Mouse (Mus musculus) kidney, postnatal 0 days (tissue): Measurements from ENCODE around the gene Prss29. TPM values are rescaled to one million over a fixed set of nuclear protein-coding genes. Genes with fewer than 3 reads are reported as not detected.

ENCODE experiments used
- ATAC-seq: fragments of 200-750 bp; cut with Nextera tagmentation; replicated peaks from 2 replicates; pipeline ENCODE4 v1.8.0; 2017; ENCODE audit warnings: low read depth, moderate number of reproducible peaks, moderate TSS enrichment, moderate library complexity; ENCODE audit not compliant: low FRiP score
- DNase-seq: peaks from one replicate; pipeline ENCODE4 v3.0.0-alpha.2; 2016; ENCODE audit warnings: low spot score
- H3K27ac ChIP-seq: fragments of 300-500 bp; sonication (generic); 2 replicates; pipeline ENCODE4 v1.5.1; 2014; ENCODE audit warnings: mild to moderate bottlenecking
- H3K27me3 ChIP-seq: fragments of 300-500 bp; sonication (generic); 2 replicates; pipeline ENCODE4 v1.6.1; 2014; ENCODE audit warnings: low read length, mixed read lengths; ENCODE audit not compliant: insufficient read depth
- H3K36me3 ChIP-seq: fragments of 300-500 bp; sonication (generic); 2 replicates; pipeline ENCODE4 v1.6.1; 2014; ENCODE audit warnings: low read length, mixed read lengths; ENCODE audit not compliant: insufficient read depth
- H3K4me1 ChIP-seq: fragments of 300-500 bp; sonication (generic); replicated peaks from 2 replicates; pipeline ENCODE4 v1.6.1; 2014; ENCODE audit warnings: antibody characterized with exemption, low read length, mixed read lengths; ENCODE audit not compliant: insufficient read depth
- H3K4me2 ChIP-seq: fragments of 300-500 bp; sonication (generic); 2 replicates; pipeline ENCODE4 v1.6.1; 2014; ENCODE audit warnings: mild to moderate bottlenecking, low read length, moderate library complexity, mixed read lengths
- H3K4me3 ChIP-seq: fragments of 300-500 bp; sonication (generic); replicated peaks from 2 replicates; pipeline ENCODE4 v1.5.1; 2014; ENCODE audit warnings: low read depth, low read length
- H3K9ac ChIP-seq: fragments of 300-500 bp; sonication (generic); 2 replicates; pipeline ENCODE4 v1.6.1; 2014; ENCODE audit warnings: low read depth, low read length
- H3K9me3 ChIP-seq: fragments of 300-500 bp; sonication (generic); replicated peaks from 2 replicates; pipeline ENCODE4 v1.6.1; 2016; ENCODE audit warnings: low read length, inconsistent platforms, mixed read lengths
- CTCF ChIP-seq: IDR thresholded peaks from 2 replicates; pipeline ENCODE4 v1.5.1; 2016; ENCODE audit warnings: antibody characterized with exemption, low read depth, mild to moderate bottlenecking, moderate library complexity
- WGBS: fragments of 180-500 bp; shearing (Covaris S2); extraction: QIAGEN DNeasy Blood & Tissue Kit; methylation state at CpG from one replicate; pipeline ENCODE4 v1.1.7; 2014; 5-methylcytosine and 5-hydroxymethylcytosine counted together
- polyA plus RNA-seq: library from polyadenylated mRNA; unstranded; fragments of >200 nt; fragmentation: Nextera tagmentation; extraction: Ambion mirVana; gene quantifications from 2 replicates; pipeline ENCODE4 v1.2.1, GENCODE M21; 2015

Gene Prss29
- polyA plus RNA-seq, 1 experiment from 2014 or later, result not detected

- no peak within 1 kb of the TSS for H3K9ac ChIP-seq
- no peaks in the 10 kb centered on the region for H3K36me3 ChIP-seq
- no peaks in the 10 kb centered on the region for H3K9me3 ChIP-seq
- DNase-seq (no peak), ATAC-seq (no peak)
- no peaks in the 10 kb centered on the region for H3K27me3 ChIP-seq
- H3K4me2 ChIP-seq, result no peak within 1 kb of the TSS
- no peak for TF ChIP-seq CTCF
- WGBS, result 76% methylated on average over 3 of the region's 3 CpGs
- no peak within 1 kb of the TSS for H3K4me3 ChIP-seq
- no peak within 1 kb of the TSS for H3K27ac ChIP-seq
- no peaks in the 10 kb centered on the region for H3K4me1 ChIP-seq
Observed at GRCm38 (mm10) chr17:25368973-25369372, 50.5 kb downstream of the Prss29 start, which contains the start of gene Tpsg1. Gene Tpsg1, plus strand, starts transcription at chr17:25369273.

Other genes starting within 250 kb of the Prss29 start
- 54.5 and 59.9 TPM in 2 replicates for gene Tmem204, start 235.1 kb upstream of the Prss29 start, polyA plus RNA-seq
- 24.2 and 24.7 TPM in 2 replicates for gene Telo2, start 202.7 kb upstream of the Prss29 start, polyA plus RNA-seq
- not detected in 2 replicates for gene Ptx4, start 197.9 kb upstream of the Prss29 start, polyA plus RNA-seq
- gene Clcn7, start 185.3 kb upstream of the Prss29 start, polyA plus RNA-seq, result 14.7 and 17.2 TPM in 2 replicates
- not detected in 2 replicates for gene Ccdc154, start 156.2 kb upstream of the Prss29 start, polyA plus RNA-seq
- gene Gm38655, start 143.2 kb upstream of the Prss29 start, polyA plus RNA-seq, result not detected in 2 replicates
- gene BC003965, start 134.1 kb upstream of the Prss29 start, polyA plus RNA-seq, result 31.6 and 32.1 TPM in 2 replicates
- gene Unkl, start 130.3 kb upstream of the Prss29 start, polyA plus RNA-seq, result 7.0 and 7.5 TPM in 2 replicates
- gene Gnptg, start 78.5 kb upstream of the Prss29 start, polyA plus RNA-seq, result 68.8 and 71.2 TPM in 2 replicates
- 50.1 and 52.3 TPM in 2 replicates for gene Tsr3, start 78.5 kb upstream of the Prss29 start, polyA plus RNA-seq
- 1.0 and 1.5 TPM in 2 replicates for gene Baiap3, start 62.3 kb upstream of the Prss29 start, polyA plus RNA-seq
- 501 and 544 TPM in 2 replicates for gene Ube2i, start 44.0 kb upstream of the Prss29 start, polyA plus RNA-seq
- gene Prss34, start 20.3 kb upstream of the Prss29 start, polyA plus RNA-seq, result 0.09 and 0.18 TPM in 2 replicates
- not detected in 2 replicates for gene Prss28, start 10.0 kb upstream of the Prss29 start, polyA plus RNA-seq
- gene Tpsab1, start 26.9 kb downstream of the Prss29 start, polyA plus RNA-seq, result 0.19 and 0.55 TPM in 2 replicates
- 1.5 and 4.2 TPM in 2 replicates for gene Tpsb2, start 47.7 kb downstream of the Prss29 start, polyA plus RNA-seq
- gene Tpsg1, start 50.6 kb downstream of the Prss29 start, polyA plus RNA-seq, result 0.18 and 0.41 TPM in 2 replicates
- 1.2 and 1.7 TPM in 2 replicates for gene Cacna1h, start 115.1 kb downstream of the Prss29 start, polyA plus RNA-seq
- gene Tekt4, start 136.0 kb downstream of the Prss29 start, polyA plus RNA-seq, result 0.14 TPM in 1 of 2 replicates, not detected in the other
- gene Sstr5, start 178.6 kb downstream of the Prss29 start, polyA plus RNA-seq, result not detected in 2 replicates